Mouse (Mus musculus) intestine, embryonic 15.5 days (tissue): ENCODE measurements around the gene Tardbp. TPM values are rescaled to one million over a fixed set of nuclear protein-coding genes. Genes with fewer than 3 reads are reported as not detected.

Experiments used
- ATAC-seq: fragments of 200-750 bp; cut with Nextera tagmentation; 2 replicates; pipeline ENCODE4 v1.8.0; 2017; ENCODE audit warnings: moderate TSS enrichment, moderate library complexity
- H3K27ac ChIP-seq: fragments of 300-500 bp; sonication (generic); 2 replicates; pipeline ENCODE4 v1.5.1; 2015; ENCODE audit warnings: mild to moderate bottlenecking, inconsistent platforms
- H3K27me3 ChIP-seq: fragments of 300-500 bp; sonication (generic); replicated peaks from 2 replicates; pipeline ENCODE4 v1.6.1; 2015; ENCODE audit warnings: inconsistent platforms
- H3K36me3 ChIP-seq: fragments of 300-500 bp; sonication (generic); 2 replicates; pipeline ENCODE4 v1.6.1; 2015; ENCODE audit warnings: inconsistent platforms
- H3K4me1 ChIP-seq: fragments of 300-500 bp; sonication (generic); replicated peaks from 2 replicates; pipeline ENCODE4 v1.6.1; 2015; ENCODE audit warnings: inconsistent platforms
- H3K4me2 ChIP-seq: fragments of 300-500 bp; sonication (generic); replicated peaks from 2 replicates; pipeline ENCODE4 v1.6.1; 2015; ENCODE audit warnings: mild to moderate bottlenecking, inconsistent platforms
- H3K4me3 ChIP-seq: fragments of 300-500 bp; sonication (generic); replicated peaks from 2 replicates; pipeline ENCODE4 v1.5.1; 2015; ENCODE audit warnings: inconsistent platforms
- H3K9ac ChIP-seq: fragments of 300-500 bp; sonication (generic); 2 replicates; pipeline ENCODE4 v1.6.1; 2015; ENCODE audit warnings: inconsistent platforms
- H3K9me3 ChIP-seq: fragments of 300-500 bp; sonication (generic); 2 replicates; pipeline ENCODE4 v1.6.1; 2016; ENCODE audit warnings: inconsistent platforms
- WGBS: fragments of 180-500 bp; shearing (Covaris S2); methylation state at CpG from one replicate; pipeline ENCODE4 v1.1.7; 2015; 5-methylcytosine and 5-hydroxymethylcytosine counted together
- polyA plus RNA-seq: library from polyadenylated mRNA; unstranded; fragments of >200 nt; fragmentation: Nextera tagmentation; extraction: Ambion mirVana; gene quantifications from 2 replicates; pipeline ENCODE4 v1.2.1, GENCODE M21; 2015

The Tardbp gene
- 272 and 318 TPM in 2 replicates for polyA plus RNA-seq

GRCm38 (mm10) chr4:148626623-148627185 is at the start of gene Tardbp:
TSS of gene Tardbp (minus strand) at chr4:148627019.
- Histone ChIP-seq H3K27me3 (no peaks in the 10 kb centered on the region), H3K36me3 (peaks cover 14% of the 10 kb centered on the region), H3K4me3 (peak within 1 kb of the TSS; percentile 91), H3K9ac (peak within 1 kb of the TSS; percentile 99), H3K27ac (peak within 1 kb of the TSS; percentile 92), H3K4me1 (peaks cover 8% of the 10 kb centered on the region), H3K9me3 (no peaks in the 10 kb centered on the region), H3K4me2 (peak within 1 kb of the TSS; percentile 59)
- WGBS: under 1% methylated on average over 51 of the region's 51 CpGs
- peak; percentile 96 for ATAC-seq

GRCm38 (mm10) chr4:148676188-148676960 is 49.6 kb upstream of the Tardbp start:
- peak; percentile 61 for ATAC-seq
- no peaks in the 10 kb centered on the region for H3K36me3 ChIP-seq
- no peak overlapping the region for H3K4me3 ChIP-seq
- H3K27me3 ChIP-seq: no peaks in the 10 kb centered on the region
- H3K9ac ChIP-seq: no peak overlapping the region
- 31% methylated on average over 16 of the region's 16 CpGs for WGBS
- no peaks in the 10 kb centered on the region for H3K9me3 ChIP-seq
- H3K27ac ChIP-seq: peak overlapping the region; percentile 23; the same call in 1 of the 2 replicates
- H3K4me1 ChIP-seq: peaks cover 35% of the 10 kb centered on the region
- H3K4me2 ChIP-seq: peak overlapping the region; percentile 11; the same call in 1 of the 2 replicates

GRCm38 (mm10) chr4:148675043-148675442 is 48.2 kb upstream of the Tardbp start:
- ATAC-seq: no peak
- WGBS: 41% methylated on average over 7 of the region's 7 CpGs
- Histone ChIP-seq H3K27ac (no peak overlapping the region), H3K4me3 (no peak overlapping the region), H3K4me2 (no peak overlapping the region), H3K36me3 (no peaks in the 10 kb centered on the region), H3K27me3 (no peaks in the 10 kb centered on the region), H3K4me1 (peaks cover 28% of the 10 kb centered on the region), H3K9ac (no peak overlapping the region), H3K9me3 (no peaks in the 10 kb centered on the region)

GRCm38 (mm10) chr4:148671230-148671947 is 44.6 kb upstream of the Tardbp start:
- peak; percentile 57 for ATAC-seq
- no peak overlapping the region for H3K9ac ChIP-seq
- WGBS: 27% methylated on average over 16 of the region's 16 CpGs
- H3K36me3 ChIP-seq: no peaks in the 10 kb centered on the region
- no peaks in the 10 kb centered on the region for H3K9me3 ChIP-seq
- H3K4me2 ChIP-seq: peak overlapping the region; percentile 39; the same call in 1 of the 2 replicates
- no peaks in the 10 kb centered on the region for H3K27me3 ChIP-seq
- H3K4me3 ChIP-seq: no peak overlapping the region
- H3K4me1 ChIP-seq: peaks cover 18% of the 10 kb centered on the region
- H3K27ac ChIP-seq: no peak overlapping the region

GRCm38 (mm10) chr4:148667006-148667755 is 40.4 kb upstream of the Tardbp start:
- no peak overlapping the region for H3K4me2 ChIP-seq
- no peak for ATAC-seq
- H3K4me3 ChIP-seq: no peak overlapping the region
- H3K4me1 ChIP-seq: 0 out of 2 replicates have a peak, but pooled peaks cover 6% of the 10 kb centered on the region
- H3K9me3 ChIP-seq: no peaks in the 10 kb centered on the region
- H3K9ac ChIP-seq: no peak overlapping the region
- no peak overlapping the region for H3K27ac ChIP-seq
- no peaks in the 10 kb centered on the region for H3K36me3 ChIP-seq
- no peaks in the 10 kb centered on the region for H3K27me3 ChIP-seq
- 79% methylated on average over 15 of the region's 15 CpGs for WGBS

GRCm38 (mm10) chr4:148664021-148664420 is 37.2 kb upstream of the Tardbp start:
- Histone ChIP-seq H3K4me3 (no peak overlapping the region), H3K9ac (no peak overlapping the region), H3K27ac (no peak overlapping the region), H3K9me3 (no peaks in the 10 kb centered on the region), H3K27me3 (no peaks in the 10 kb centered on the region), H3K36me3 (no peaks in the 10 kb centered on the region), H3K4me1 (0 out of 2 replicates have a peak, but pooled peaks cover 6% of the 10 kb centered on the region), H3K4me2 (no peak overlapping the region)
- ATAC-seq: peak; percentile 48; the same call in 1 of the 2 replicates
- 45% methylated on average over 6 of the region's 6 CpGs for WGBS

- no peak overlapping the region for H3K4me3 ChIP-seq
- no peaks in the 10 kb centered on the region for H3K27me3 ChIP-seq
- no peaks in the 10 kb centered on the region for H3K9me3 ChIP-seq
- WGBS: 68% methylated on average over 7 of the region's 7 CpGs
- no peak for ATAC-seq
- H3K9ac ChIP-seq: no peak overlapping the region
- H3K27ac ChIP-seq: no peak overlapping the region
- 0 out of 2 replicates have a peak, but pooled peaks cover 6% of the 10 kb centered on the region for H3K4me1 ChIP-seq
- no peaks in the 10 kb centered on the region for H3K36me3 ChIP-seq
- no peak overlapping the region for H3K4me2 ChIP-seq
These were observed 36.5 kb upstream of the Tardbp start for GRCm38 (mm10) chr4:148663326-148663725.

- Histone ChIP-seq H3K4me2 (0 out of 2 replicates have a peak overlapping the region, but pooled peaks have one; percentile 31), H3K27me3 (no peaks in the 10 kb centered on the region), H3K4me1 (0 out of 2 replicates have a peak, but pooled peaks cover 6% of the 10 kb centered on the region), H3K4me3 (0 out of 2 replicates have a peak overlapping the region, but pooled peaks have one; percentile 4), H3K9ac (no peak overlapping the region), H3K36me3 (no peaks in the 10 kb centered on the region), H3K9me3 (no peaks in the 10 kb centered on the region), H3K27ac (no peak overlapping the region)
- WGBS: 37% methylated on average over 21 of the region's 21 CpGs
- peak; percentile 54 for ATAC-seq
These were observed 35.5 kb upstream of the Tardbp start for GRCm38 (mm10) chr4:148662168-148662965.

GRCm38 (mm10) chr4:148660174-148660573 is 33.4 kb upstream of the Tardbp start:
- H3K9ac ChIP-seq: no peak overlapping the region
- 21% methylated on average over 3 of the region's 3 CpGs for WGBS
- no peak for ATAC-seq
- H3K36me3 ChIP-seq: no peaks in the 10 kb centered on the region
- H3K4me2 ChIP-seq: no peak overlapping the region
- H3K27ac ChIP-seq: no peak overlapping the region
- H3K9me3 ChIP-seq: no peaks in the 10 kb centered on the region
- H3K4me1 ChIP-seq: peaks cover 9% of the 10 kb centered on the region; the same call in 1 of the 2 replicates
- H3K27me3 ChIP-seq: no peaks in the 10 kb centered on the region
- no peak overlapping the region for H3K4me3 ChIP-seq

- peaks cover 8% of the 10 kb centered on the region; the same call in 1 of the 2 replicates for H3K4me1 ChIP-seq
- H3K36me3 ChIP-seq: no peaks in the 10 kb centered on the region
- no peaks in the 10 kb centered on the region for H3K27me3 ChIP-seq
- WGBS: 75% methylated on average over 13 of the region's 13 CpGs
- H3K4me3 ChIP-seq: no peak overlapping the region
- no peaks in the 10 kb centered on the region for H3K9me3 ChIP-seq
- H3K27ac ChIP-seq: no peak overlapping the region
- H3K4me2 ChIP-seq: no peak overlapping the region
- ATAC-seq: no peak
- H3K9ac ChIP-seq: no peak overlapping the region
These were observed 31.0 kb upstream of the Tardbp start for GRCm38 (mm10) chr4:148657776-148658175.

GRCm38 (mm10) chr4:148656691-148657258 is 30.0 kb upstream of the Tardbp start:
- no peaks in the 10 kb centered on the region for H3K27me3 ChIP-seq
- H3K36me3 ChIP-seq: no peaks in the 10 kb centered on the region
- no peaks in the 10 kb centered on the region for H3K9me3 ChIP-seq
- no peak overlapping the region for H3K4me3 ChIP-seq
- H3K27ac ChIP-seq: no peak overlapping the region
- no peak overlapping the region for H3K4me2 ChIP-seq
- H3K9ac ChIP-seq: no peak overlapping the region
- 23% methylated on average over 15 of the region's 15 CpGs for WGBS
- H3K4me1 ChIP-seq: peaks cover 2% of the 10 kb centered on the region; the same call in 1 of the 2 replicates
- ATAC-seq: no peak
